Mouse (Mus musculus): ENCODE measurements around the gene Atrnl1.
"Not testable (repeated sequence)": the region's sequence is repeated elsewhere in the genome, so short reads cannot be mapped to it uniquely, and the experiment has no call there.

The Atrnl1 gene

DNA sequence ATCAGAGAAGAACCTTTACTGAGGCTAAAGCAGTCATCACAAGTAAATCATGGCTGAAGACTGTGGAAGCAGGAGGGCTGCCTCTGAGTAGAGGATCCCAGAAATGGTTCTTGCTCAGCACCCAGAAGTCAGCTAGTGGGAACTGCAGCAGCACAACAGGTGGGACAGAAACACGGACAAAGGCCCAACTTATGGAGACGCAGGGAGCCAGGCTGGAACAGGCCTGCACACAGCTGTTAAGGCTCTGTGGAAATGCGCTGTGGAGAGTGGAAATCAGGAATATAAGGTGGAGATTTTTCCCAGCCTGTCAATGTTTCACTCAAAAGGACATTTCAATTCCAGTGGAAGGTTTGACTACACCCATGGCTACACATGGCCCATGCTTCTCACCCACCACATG is 406.6 kb downstream of the Atrnl1 start:
- in situ Hi-C loops (cut with MboI; ENCODE audit: low sequenced_read_pairs), result no loop called here

DNA sequence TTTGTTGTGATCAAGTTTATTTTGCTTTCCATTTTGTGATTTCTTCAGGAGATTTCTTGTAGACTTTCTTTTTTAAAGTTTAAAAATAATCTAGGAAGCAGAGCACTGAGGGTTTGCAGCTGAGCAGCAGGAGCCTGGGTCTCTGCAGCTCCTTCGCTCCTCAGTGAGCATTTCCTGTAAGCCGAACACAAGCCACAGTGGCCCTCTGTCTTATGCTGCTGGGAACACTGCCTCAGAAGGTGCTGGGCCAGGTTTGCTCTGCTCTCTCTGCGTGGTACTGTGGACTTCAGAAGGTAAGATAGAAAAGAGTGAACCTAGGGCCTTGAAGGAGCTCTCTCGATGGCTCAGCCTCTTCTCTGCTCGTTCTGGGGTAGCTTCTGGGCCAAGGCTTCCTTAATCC is 407.9 kb downstream of the Atrnl1 start:
- in situ Hi-C loops (cut with MboI; ENCODE audit: low sequenced_read_pairs), result no loop called here

- in situ Hi-C loops (cut with MboI; ENCODE audit: low sequenced_read_pairs), result no loop called here
Observed at GRCm38 (mm10) chr19:58021514-58022284, 410.9 kb downstream of the Atrnl1 start.

GRCm38 (mm10) chr19:58023216-58023825 is 412.5 kb downstream of the Atrnl1 start:
- in situ Hi-C loops (cut with MboI; ENCODE audit: low sequenced_read_pairs), result no loop called here

GRCm38 (mm10) chr19:58025053-58025452 is 414.2 kb downstream of the Atrnl1 start:
- in situ Hi-C loops (cut with MboI; ENCODE audit: low sequenced_read_pairs), result no loop called here

GRCm38 (mm10) chr19:58029661-58030060 is 418.8 kb downstream of the Atrnl1 start:
- in situ Hi-C loops (cut with MboI; ENCODE audit: low sequenced_read_pairs), result no loop called here

DNA sequence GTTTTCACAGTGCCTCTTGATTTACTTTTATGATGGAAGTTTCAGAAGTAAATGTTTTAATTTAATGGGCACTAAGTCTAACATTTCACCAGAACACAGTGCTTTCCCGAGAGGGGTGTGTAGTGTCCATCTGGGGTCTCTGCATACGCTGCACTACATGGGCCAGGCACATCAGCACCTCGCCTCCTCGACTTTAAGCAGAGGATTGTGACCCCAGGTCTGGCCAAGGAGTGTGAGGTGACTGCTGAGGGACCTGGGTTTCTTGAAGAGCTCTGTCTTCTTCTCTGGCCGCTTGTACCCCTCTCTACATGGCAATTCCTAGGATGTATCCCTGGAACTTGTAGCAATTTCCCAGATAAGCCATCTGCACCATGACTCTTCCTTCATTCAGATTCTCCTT is 422.4 kb downstream of the Atrnl1 start:
- in situ Hi-C loops (cut with MboI; ENCODE audit: low sequenced_read_pairs), result no loop called here

- in situ Hi-C loops (cut with MboI; ENCODE audit: low sequenced_read_pairs), result no loop called here
Observed at GRCm38 (mm10) chr19:58036166-58036565, 425.3 kb downstream of the Atrnl1 start.

DNA sequence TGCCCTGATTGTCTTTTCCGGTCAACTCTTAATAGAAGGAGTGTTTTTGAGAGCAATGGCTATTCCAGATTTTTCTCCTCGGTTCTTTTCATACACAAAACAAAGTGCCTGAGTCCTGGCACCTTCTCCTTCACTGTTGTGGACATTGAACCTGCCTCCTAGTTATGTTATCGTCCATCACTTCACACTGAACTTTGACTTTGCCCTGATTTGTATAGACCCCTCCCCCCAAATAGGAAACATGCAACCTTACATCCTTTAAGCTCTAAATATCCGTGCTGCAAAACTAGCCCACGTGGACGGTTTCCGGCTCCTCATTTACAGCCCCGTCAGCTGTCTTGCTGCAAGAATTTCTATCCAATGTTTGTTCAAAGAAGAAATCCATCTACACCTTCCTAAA is 432.3 kb downstream of the Atrnl1 start:
- in situ Hi-C loops (cut with MboI; ENCODE audit: low sequenced_read_pairs), result no loop called here

GRCm38 (mm10) chr19:58043550-58043949 is 432.7 kb downstream of the Atrnl1 start:
- in situ Hi-C loops (cut with MboI; ENCODE audit: low sequenced_read_pairs), result no loop called here

- in situ Hi-C loops (cut with MboI; ENCODE audit: low sequenced_read_pairs), result no loop called here
Observed at GRCm38 (mm10) chr19:58044816-58045215, 434.0 kb downstream of the Atrnl1 start.

- in situ Hi-C loops (cut with MboI; ENCODE audit: low sequenced_read_pairs), result no loop called here
Observed at GRCm38 (mm10) chr19:58046656-58047055, 435.8 kb downstream of the Atrnl1 start.

- in situ Hi-C loops (cut with MboI; ENCODE audit: low sequenced_read_pairs), result not testable (repeated sequence)
Observed at GRCm38 (mm10) chr19:58050410-58050809, 439.6 kb downstream of the Atrnl1 start.

- in situ Hi-C loops (cut with MboI; ENCODE audit: low sequenced_read_pairs), result no loop called here
Observed at GRCm38 (mm10) chr19:58050986-58051385, 440.2 kb downstream of the Atrnl1 start.

DNA sequence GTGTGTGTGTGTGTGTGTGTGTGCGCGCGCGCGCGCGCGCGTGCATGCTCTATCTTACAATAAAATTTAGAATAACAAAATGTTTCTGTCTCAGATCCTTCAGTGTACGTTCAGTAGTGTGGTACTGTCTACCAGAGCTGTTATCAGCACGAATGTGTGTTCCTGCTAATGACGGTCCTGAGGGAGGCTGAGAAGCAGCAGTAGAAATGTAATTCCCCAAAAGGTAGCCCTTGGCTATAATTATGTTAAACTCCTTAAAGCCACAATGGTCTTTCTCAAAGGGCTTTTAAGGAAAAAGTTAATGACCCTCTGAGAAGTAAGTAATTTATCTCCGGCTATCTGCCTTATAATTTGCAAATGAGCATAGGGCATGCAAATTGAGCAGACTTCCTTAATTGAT is 441.1 kb downstream of the Atrnl1 start:
- in situ Hi-C loops (cut with MboI; ENCODE audit: low sequenced_read_pairs), result no loop called here

DNA sequence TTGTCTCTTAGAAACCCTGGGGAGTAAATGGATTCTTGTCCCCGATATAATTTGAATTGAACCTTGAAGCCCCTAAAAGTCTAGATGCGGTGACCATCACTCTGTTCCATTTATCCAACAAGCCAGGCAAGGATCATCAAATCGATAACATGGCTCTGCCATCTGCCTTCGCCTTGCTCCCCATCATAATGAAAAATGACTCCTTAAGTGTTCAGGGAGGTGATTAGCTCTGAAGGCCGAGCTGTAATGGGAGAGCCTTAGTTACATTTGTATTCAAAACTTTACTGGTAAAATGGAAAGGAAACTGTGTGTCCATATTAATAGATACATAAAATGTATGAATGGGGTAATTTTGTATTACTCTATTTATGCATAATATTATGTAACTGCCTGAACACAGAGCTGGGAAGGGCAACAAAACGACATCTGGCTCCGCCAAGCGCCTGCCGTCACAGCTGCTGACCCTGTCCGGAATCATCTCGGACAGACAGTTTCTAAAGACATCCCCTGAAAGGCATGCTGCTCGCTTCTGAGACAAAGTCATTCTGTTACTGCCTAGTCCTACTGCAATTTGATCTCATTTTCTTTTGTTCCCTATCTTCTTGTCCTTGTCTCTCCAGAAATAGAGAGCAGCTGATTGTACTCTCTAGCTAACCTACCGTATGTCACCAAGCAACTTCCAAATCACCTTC is 441.8 kb downstream of the Atrnl1 start:
- in situ Hi-C loops (cut with MboI; ENCODE audit: low sequenced_read_pairs), result no loop called here

DNA sequence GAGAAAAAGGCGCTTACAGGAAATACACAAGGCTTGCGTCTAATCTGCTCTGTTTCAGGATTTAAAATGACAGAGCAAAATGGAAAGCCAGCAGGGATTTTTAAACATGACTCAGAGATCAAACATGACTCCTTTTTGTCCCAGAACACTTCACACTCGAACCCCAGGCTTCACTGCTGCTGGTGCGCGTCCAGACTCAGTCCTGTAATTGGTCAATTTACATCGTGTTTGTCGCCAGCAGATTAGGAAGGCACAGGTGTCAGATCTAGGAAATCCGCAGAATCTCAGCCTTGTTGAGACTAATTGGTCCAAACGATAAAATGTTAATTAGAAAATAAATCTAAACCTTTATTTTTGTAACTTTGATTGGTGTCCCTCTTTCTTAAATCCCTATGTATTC is 448.9 kb downstream of the Atrnl1 start:
- in situ Hi-C loops (cut with MboI; ENCODE audit: low sequenced_read_pairs), result no loop called here

GRCm38 (mm10) chr19:58060199-58060853 is 449.5 kb downstream of the Atrnl1 start:
- in situ Hi-C loops (cut with MboI; ENCODE audit: low sequenced_read_pairs), result no loop called here

GRCm38 (mm10) chr19:58060854-58061358 is 450.1 kb downstream of the Atrnl1 start:
- in situ Hi-C loops (cut with MboI; ENCODE audit: low sequenced_read_pairs), result no loop called here

DNA sequence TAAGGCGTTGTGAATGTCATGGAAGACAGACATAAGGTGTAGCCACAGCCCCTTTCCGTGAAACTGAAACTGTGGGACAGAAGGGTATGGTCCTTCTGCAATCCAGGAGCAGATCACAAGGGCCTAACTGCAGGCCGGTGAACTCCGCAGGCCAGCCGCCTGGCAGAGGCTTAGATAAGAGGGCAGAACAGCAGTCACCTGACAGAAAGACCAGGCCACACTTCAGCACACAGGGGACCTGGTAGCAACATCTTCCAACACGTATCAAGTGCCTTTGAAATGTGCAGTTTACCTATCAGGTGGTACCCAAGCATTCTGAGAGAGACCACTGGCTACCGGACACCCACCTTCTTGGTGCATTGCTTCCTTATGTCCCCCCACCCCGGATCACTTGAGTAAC is 451.1 kb downstream of the Atrnl1 start:
- in situ Hi-C loops (cut with MboI; ENCODE audit: low sequenced_read_pairs), result no loop called here

DNA sequence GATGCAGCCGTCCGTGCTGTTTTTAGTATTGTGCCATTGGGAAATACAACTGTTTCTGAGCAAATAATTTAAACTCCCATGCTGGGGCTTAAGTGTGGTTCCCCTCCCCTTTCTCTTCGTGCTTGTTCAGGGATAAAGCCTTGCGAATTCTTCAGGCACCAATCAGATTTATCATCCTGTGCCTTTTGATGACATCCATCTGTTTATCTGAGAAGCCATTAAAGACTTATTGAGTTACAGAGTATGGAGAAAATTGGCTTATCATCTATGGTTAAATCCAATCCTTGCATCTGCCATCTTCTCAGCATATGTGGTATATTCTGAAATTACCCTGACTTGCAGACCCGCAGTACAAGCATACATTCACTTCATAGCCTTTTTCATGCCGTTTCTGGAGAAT is 452.7 kb downstream of the Atrnl1 start:
- in situ Hi-C loops (cut with MboI; ENCODE audit: low sequenced_read_pairs), result no loop called here

Data from CH12F3 (cell line).